Mouse (Mus musculus): ENCODE results near the gene Klhl3. TPM values are rescaled to one million over a fixed set of nuclear protein-coding genes. Genes with fewer than 3 reads are reported as not detected.

Klhl3 gene
- polyA plus RNA-seq, 1 experiment: 0.43 TPM

DNA sequence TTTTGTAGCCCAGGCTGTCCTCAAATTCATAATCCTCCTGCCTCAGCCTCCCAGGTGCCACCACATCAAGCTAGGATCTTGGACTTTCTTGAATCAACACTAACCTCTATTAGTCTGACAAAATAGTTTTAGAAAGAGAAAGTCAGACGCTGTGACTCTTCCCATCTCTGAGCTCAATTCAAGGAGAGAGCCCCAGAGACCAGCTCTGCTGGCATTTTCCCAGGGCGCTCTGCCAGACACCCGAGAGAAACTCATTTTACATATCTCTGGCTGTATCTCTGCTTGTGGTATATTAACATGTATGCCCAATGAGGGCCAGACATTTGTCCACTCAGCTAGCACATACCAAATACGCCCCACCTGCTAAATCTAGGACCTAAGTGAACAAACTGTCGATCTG, 35.0 kb downstream of the Klhl3 start:
- TF ChIP-seq CTCF (IDR thresholded peaks at IDR 0.05; ENCODE audit: extremely low read depth, insufficient read length, insufficient replicate concordance, low read depth, low read length): no peak
- no peak for TF ChIP-seq POLR2A (IDR thresholded peaks at IDR 0.05; ENCODE audit: low read depth, low read length)
- 67% methylated on average over 5 of the region's 5 CpGs for WGBS
- Histone ChIP-seq H3K36me3 (ENCODE audit: control insufficient read depth, insufficient read depth, low read length) (no peaks in the 10 kb centered on the region), H3K27ac (ENCODE audit: insufficient read depth, low read depth, low read length) (no peak overlapping the region), H3K4me1 (ENCODE audit: control insufficient read depth, insufficient read depth, insufficient read length, low read length) (no peaks in the 10 kb centered on the region), H3K27me3 (ENCODE audit: control insufficient read depth, insufficient read depth, low read length) (no peaks in the 10 kb centered on the region), H3K4me3 (ENCODE audit: low read depth, low read length) (no peak overlapping the region)

DNA sequence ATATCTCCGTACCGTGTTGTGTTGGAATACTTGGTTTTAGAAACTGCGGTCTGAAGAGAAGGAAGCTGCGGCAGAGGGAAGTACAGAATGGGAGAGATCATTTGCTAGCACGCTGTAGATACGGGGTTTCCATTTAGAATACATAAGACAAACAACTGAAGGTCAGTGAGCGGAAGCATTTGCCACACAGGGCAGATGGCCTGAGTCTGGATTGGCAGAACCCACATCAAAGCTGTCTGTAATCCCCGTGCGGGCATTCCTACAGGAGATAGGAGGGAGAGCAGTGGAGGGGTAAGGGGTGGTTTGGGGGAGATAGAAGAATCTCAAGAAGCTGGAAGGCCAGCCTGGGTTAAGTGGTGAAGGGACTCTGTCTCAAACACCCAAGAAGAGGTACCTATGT, 38.5 kb downstream of the Klhl3 start:
- WGBS: 88% methylated on average over 9 of the region's 9 CpGs
- Histone ChIP-seq H3K4me1 (ENCODE audit: control insufficient read depth, insufficient read depth, insufficient read length, low read length) (no peaks in the 10 kb centered on the region), H3K27ac (ENCODE audit: insufficient read depth, low read depth, low read length) (no peak overlapping the region), H3K27me3 (ENCODE audit: control insufficient read depth, insufficient read depth, low read length) (no peaks in the 10 kb centered on the region), H3K36me3 (ENCODE audit: control insufficient read depth, insufficient read depth, low read length) (no peaks in the 10 kb centered on the region), H3K4me3 (ENCODE audit: low read depth, low read length) (no peak overlapping the region)
- TF ChIP-seq POLR2A (IDR thresholded peaks at IDR 0.05; ENCODE audit: low read depth, low read length) (no peak), CTCF (IDR thresholded peaks at IDR 0.05; ENCODE audit: extremely low read depth, insufficient read length, insufficient replicate concordance, low read depth, low read length) (no peak)

DNA sequence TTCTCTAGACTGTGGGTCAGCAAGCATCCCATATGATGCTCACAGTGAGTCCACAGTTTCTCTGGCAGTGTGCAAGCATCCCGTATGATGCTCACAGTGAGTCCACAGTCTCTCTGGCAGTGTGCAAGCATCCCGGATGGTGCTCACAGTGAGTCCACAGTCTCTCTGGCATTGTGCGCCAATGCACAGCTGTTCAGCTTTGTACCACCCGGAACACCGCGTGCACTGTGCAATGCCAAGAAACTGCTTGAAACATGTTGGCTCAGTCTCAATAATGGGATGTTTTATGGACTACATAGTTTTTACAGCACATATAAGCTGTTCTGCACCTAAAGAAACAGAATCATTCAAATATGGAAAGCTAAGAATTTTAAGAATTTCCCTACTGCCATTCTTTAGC, 38.9 kb downstream of the Klhl3 start:
- H3K27me3 ChIP-seq (ENCODE audit: control insufficient read depth, insufficient read depth, low read length): no peaks in the 10 kb centered on the region
- no peak overlapping the region for H3K4me3 ChIP-seq (ENCODE audit: low read depth, low read length)
- no peak overlapping the region for H3K27ac ChIP-seq (ENCODE audit: insufficient read depth, low read depth, low read length)
- TF ChIP-seq CTCF (IDR thresholded peaks at IDR 0.05; ENCODE audit: extremely low read depth, insufficient read length, insufficient replicate concordance, low read depth, low read length) (no peak), POLR2A (IDR thresholded peaks at IDR 0.05; ENCODE audit: low read depth, low read length) (no peak)
- WGBS: 90% methylated on average over 6 of the region's 6 CpGs
- no peaks in the 10 kb centered on the region for H3K4me1 ChIP-seq (ENCODE audit: control insufficient read depth, insufficient read depth, insufficient read length, low read length)
- H3K36me3 ChIP-seq (ENCODE audit: control insufficient read depth, insufficient read depth, low read length): no peaks in the 10 kb centered on the region

DNA sequence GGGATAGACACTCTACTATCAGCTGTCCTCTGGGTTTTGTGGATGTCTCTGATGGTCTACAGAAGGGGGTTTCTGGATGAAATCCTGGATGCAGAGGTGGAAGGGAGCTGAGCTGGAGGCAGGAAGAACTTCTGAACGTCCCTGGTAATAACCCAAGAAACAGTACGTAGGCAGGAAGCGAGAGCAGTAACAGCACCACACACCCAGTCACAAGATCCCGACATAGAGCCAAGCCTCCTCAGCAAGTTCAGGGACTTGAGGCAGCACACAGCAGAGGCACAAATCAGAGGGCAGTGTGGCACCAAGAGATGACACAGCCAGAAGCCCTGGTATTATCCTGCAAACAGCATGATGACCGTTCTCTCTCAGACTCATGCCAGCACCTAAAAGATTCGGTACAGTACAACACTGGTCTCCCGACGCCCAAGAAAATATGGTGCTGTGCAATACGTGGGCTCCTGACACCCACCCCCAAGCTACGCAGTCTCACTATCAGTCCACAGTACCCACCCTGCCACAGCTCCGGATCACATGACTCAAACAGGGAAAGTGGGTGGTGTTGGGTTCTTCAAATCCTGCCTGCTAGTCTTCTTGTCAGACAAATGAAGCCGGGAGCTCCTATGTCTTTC, 40.0 kb downstream of the Klhl3 start:
- WGBS: 82% methylated on average over 12 of the region's 12 CpGs
- no peaks in the 10 kb centered on the region for H3K36me3 ChIP-seq (ENCODE audit: control insufficient read depth, insufficient read depth, low read length)
- TF ChIP-seq CTCF (IDR thresholded peaks at IDR 0.05; ENCODE audit: extremely low read depth, insufficient read length, insufficient replicate concordance, low read depth, low read length) (no peak), POLR2A (IDR thresholded peaks at IDR 0.05; ENCODE audit: low read depth, low read length) (no peak)
- H3K4me3 ChIP-seq (ENCODE audit: low read depth, low read length): no peak overlapping the region
- no peaks in the 10 kb centered on the region for H3K27me3 ChIP-seq (ENCODE audit: control insufficient read depth, insufficient read depth, low read length)
- H3K27ac ChIP-seq (ENCODE audit: insufficient read depth, low read depth, low read length): no peak overlapping the region
- H3K4me1 ChIP-seq (ENCODE audit: control insufficient read depth, insufficient read depth, insufficient read length, low read length): no peaks in the 10 kb centered on the region

DNA sequence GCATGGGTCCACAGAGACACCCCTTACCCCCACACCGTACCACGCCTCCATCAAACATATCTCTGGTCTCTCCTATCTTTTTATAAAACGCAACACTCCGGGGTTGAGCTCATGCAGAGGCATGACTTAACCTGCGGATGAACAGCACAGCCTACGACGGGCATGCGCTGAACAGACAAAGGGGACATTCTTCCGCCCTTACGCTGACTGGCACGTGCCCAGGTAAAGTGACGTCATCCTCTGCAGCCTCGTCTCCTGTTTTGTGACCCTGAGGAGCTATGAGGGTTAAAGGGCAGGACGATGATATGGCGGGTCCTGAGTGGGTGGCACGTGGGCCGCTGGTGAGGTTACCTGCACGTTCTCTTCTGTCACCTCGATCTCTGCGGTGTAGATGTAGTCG, 42.2 kb downstream of the Klhl3 start:
- Histone ChIP-seq H3K27ac (ENCODE audit: insufficient read depth, low read depth, low read length) (no peak overlapping the region), H3K4me3 (ENCODE audit: low read depth, low read length) (no peak overlapping the region), H3K4me1 (ENCODE audit: control insufficient read depth, insufficient read depth, insufficient read length, low read length) (peaks cover 5% of the 10 kb centered on the region; the same call in 1 of the 2 replicates), H3K27me3 (ENCODE audit: control insufficient read depth, insufficient read depth, low read length) (no peaks in the 10 kb centered on the region), H3K36me3 (ENCODE audit: control insufficient read depth, insufficient read depth, low read length) (no peaks in the 10 kb centered on the region)
- 89% methylated on average over 21 of the region's 21 CpGs for WGBS
- no peak for TF ChIP-seq POLR2A (IDR thresholded peaks at IDR 0.05; ENCODE audit: low read depth, low read length)
- no peak for TF ChIP-seq CTCF (IDR thresholded peaks at IDR 0.05; ENCODE audit: extremely low read depth, insufficient read length, insufficient replicate concordance, low read depth, low read length)

DNA sequence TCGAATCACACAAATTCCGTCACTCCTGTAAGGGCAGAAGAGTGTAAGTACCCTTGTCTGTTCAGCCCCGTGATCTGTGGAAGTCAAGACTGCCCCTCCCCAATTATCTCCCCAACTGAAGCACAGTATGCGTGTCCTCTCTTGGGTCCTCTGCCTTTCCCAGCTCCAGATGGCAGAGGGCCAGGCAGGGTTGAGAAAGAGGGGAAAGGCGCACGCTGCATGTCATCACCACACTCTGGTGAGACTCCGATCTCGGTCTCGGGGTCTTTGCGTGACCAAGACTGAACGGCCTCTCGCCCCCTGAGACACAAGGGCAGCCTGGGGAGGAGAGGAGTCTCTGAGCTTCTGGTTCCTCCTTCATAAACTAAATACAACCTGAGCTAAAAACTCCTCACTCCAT, 42.9 kb downstream of the Klhl3 start:
- Histone ChIP-seq H3K4me1 (ENCODE audit: control insufficient read depth, insufficient read depth, insufficient read length, low read length) (peaks cover 5% of the 10 kb centered on the region; the same call in 1 of the 2 replicates), H3K4me3 (ENCODE audit: low read depth, low read length) (no peak overlapping the region), H3K27ac (ENCODE audit: insufficient read depth, low read depth, low read length) (no peak overlapping the region), H3K27me3 (ENCODE audit: control insufficient read depth, insufficient read depth, low read length) (no peaks in the 10 kb centered on the region), H3K36me3 (ENCODE audit: control insufficient read depth, insufficient read depth, low read length) (no peaks in the 10 kb centered on the region)
- whole genome bisulfite sequencing: 90% methylated on average over 12 of the region's 12 CpGs
- TF ChIP-seq POLR2A (IDR thresholded peaks at IDR 0.05; ENCODE audit: low read depth, low read length): no peak
- no peak for TF ChIP-seq CTCF (IDR thresholded peaks at IDR 0.05; ENCODE audit: extremely low read depth, insufficient read length, insufficient replicate concordance, low read depth, low read length)

DNA sequence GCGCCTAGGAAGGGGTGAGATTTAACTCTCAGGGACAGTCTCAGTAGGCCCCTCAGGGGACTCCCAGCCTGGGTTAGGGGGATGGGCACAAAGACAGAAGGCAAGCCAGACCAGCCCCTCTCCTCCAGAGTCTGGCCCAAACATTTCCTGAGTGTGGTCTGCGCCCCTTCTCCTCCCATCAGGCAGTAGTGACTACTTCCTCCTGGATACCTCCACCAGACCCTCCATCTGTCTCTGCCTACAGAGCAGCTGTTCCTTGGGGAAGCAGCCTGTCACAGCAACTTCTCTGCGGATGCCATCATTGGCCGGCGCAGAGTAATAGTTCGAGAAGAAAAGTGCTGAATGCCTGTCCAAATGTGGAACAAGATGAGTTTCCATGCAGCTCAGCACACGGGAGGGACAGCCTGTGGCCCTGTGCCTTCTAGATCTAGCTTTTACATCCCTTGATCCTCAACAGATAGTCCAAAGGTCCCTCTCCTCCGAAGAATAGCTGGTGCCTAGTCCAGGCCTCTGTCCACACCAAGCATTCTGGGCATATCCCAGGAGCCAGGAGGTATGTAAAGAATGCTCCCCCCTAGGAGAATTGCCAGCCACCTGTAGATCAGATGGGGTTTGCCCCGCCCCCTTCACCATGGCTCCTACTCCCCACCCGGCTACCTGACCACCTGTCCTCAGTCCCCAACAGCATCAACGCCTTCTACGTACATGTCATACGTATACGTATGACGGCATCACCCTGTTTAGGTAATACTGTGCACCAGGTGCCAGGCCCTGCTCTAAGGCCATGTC, 44.8 kb downstream of the Klhl3 start:
- WGBS: 90% methylated on average over 15 of the region's 15 CpGs
- no peak overlapping the region for H3K4me3 ChIP-seq (ENCODE audit: low read depth, low read length)
- H3K27ac ChIP-seq (ENCODE audit: insufficient read depth, low read depth, low read length): no peak overlapping the region

More for the DNA sequence above, 44.8 kb downstream of the Klhl3 start:
- no peak for TF ChIP-seq CTCF (IDR thresholded peaks at IDR 0.05; ENCODE audit: extremely low read depth, insufficient read length, insufficient replicate concordance, low read depth, low read length)
- TF ChIP-seq POLR2A (IDR thresholded peaks at IDR 0.05; ENCODE audit: low read depth, low read length): no peak
- Histone ChIP-seq H3K27me3 (ENCODE audit: control insufficient read depth, insufficient read depth, low read length) (no peaks in the 10 kb centered on the region), H3K4me1 (ENCODE audit: control insufficient read depth, insufficient read depth, insufficient read length, low read length) (peaks cover 5% of the 10 kb centered on the region; the same call in 1 of the 2 replicates), H3K36me3 (ENCODE audit: control insufficient read depth, insufficient read depth, low read length) (no peaks in the 10 kb centered on the region)

Measured in small intestine, adult 2 months (tissue).